17 mouse cellular contexts compared by ENCODE assay signal in genomic region chr1:38451367-38451766, GRCm38 (mm10).
DNase-seq lines count a peak whose midpoint lies in the region; ATAC-seq lines count a peak whose summit lies in the region.
"Had no signal": no experiment of that assay in that cellular context is flagged by ENCODE, and none has a peak within 500 bp of the region (broad histone marks: within the 10 kb centered on the region; RNA-seq: fewer than 3 reads in every experiment).

No protein-coding gene starts in this region.

- WGBS in forebrain, embryonic 15.5 days, result 91% methylated on average over 6 of the region's 6 CpGs
- 91% methylated on average over 6 of the region's 6 CpGs for WGBS in forebrain, embryonic 11.5 days
- WGBS in limb, embryonic 15.5 days, result 87% methylated on average over 6 of the region's 6 CpGs
- WGBS in limb, embryonic 10.5 days, result 93% methylated on average over 6 of the region's 6 CpGs
- 92% methylated on average over 6 of the region's 6 CpGs for WGBS in midbrain, embryonic 16.5 days
- 93% methylated on average over 6 of the region's 6 CpGs for WGBS in midbrain, embryonic 10.5 days

- no peak overlapping the region for H3K9ac ChIP-seq in forebrain, embryonic 15.5 days (replicated peaks)
- no peak overlapping the region for H3K9ac ChIP-seq in forebrain, embryonic 11.5 days (ENCODE audit: low read length)
- no peak overlapping the region for H3K9ac ChIP-seq in limb, embryonic 15.5 days
- H3K9ac ChIP-seq in midbrain, embryonic 16.5 days (ENCODE audit: low read depth, low read length), result no peak overlapping the region
- H3K9ac ChIP-seq: embryonic facial prominence, embryonic 12.5 days; neural tube, embryonic 12.5 days had no signal

- DNase-seq in forebrain, embryonic 11.5 days (ENCODE audit: low spot score), result no peak
- no peak for DNase-seq in limb, embryonic 10.5 days (ENCODE audit: low spot score)
- DNase-seq in midbrain, embryonic 10.5 days (ENCODE audit: low spot score), result no peak
- DNase-seq in c-Kit-positive CD71-positive TER-119-positive erythroid progenitor cells, embryonic 14.5 days (ENCODE audit: low spot score), result no peak
- DNase-seq: gastrocnemius, postnatal 25 days; kidney, adult 2 months; kidney, postnatal 10 days; liver; spleen, adult 18-20 months; thymus, postnatal 36 days had no signal

- no peaks in the 10 kb centered on the region for H3K9me3 ChIP-seq in forebrain, embryonic 15.5 days
- H3K9me3 ChIP-seq in forebrain, embryonic 11.5 days (ENCODE audit: control insufficient read depth, low read length), result no peaks in the 10 kb centered on the region
- H3K9me3 ChIP-seq in limb, embryonic 15.5 days, result no peaks in the 10 kb centered on the region
- H3K9me3 ChIP-seq in limb, embryonic 10.5 days (replicated peaks), result no peaks in the 10 kb centered on the region
- H3K9me3 ChIP-seq in midbrain, embryonic 16.5 days (replicated peaks; ENCODE audit: control insufficient read depth, low read length, poor library complexity, severe bottlenecking), result no peaks in the 10 kb centered on the region
- H3K9me3 ChIP-seq in midbrain, embryonic 10.5 days (replicated peaks), result no peaks in the 10 kb centered on the region
- H3K9me3 ChIP-seq: embryonic facial prominence, embryonic 12.5 days; neural tube, embryonic 12.5 days had no signal

- peak overlapping the region; percentile 77 for H3K27ac ChIP-seq in forebrain, embryonic 15.5 days (replicated peaks)
- H3K27ac ChIP-seq in forebrain, embryonic 11.5 days (ENCODE audit: low read depth, low read length), result no peak overlapping the region
- peak overlapping the region; percentile 30; the same call in 1 of the 2 replicates for H3K27ac ChIP-seq in limb, embryonic 15.5 days
- no peak overlapping the region for H3K27ac ChIP-seq in limb, embryonic 10.5 days
- H3K27ac ChIP-seq in midbrain, embryonic 16.5 days (ENCODE audit: low read length), result peak overlapping the region; percentile 43; the same call in 1 of the 2 replicates
- no peak overlapping the region for H3K27ac ChIP-seq in midbrain, embryonic 10.5 days (replicated peaks)
- H3K27ac ChIP-seq: neural tube, embryonic 12.5 days had no signal

- no peak overlapping the region for H3K4me3 ChIP-seq in forebrain, embryonic 15.5 days
- no peak overlapping the region for H3K4me3 ChIP-seq in forebrain, embryonic 11.5 days (ENCODE audit: low read depth, low read length)
- no peak overlapping the region for H3K4me3 ChIP-seq in limb, embryonic 15.5 days
- H3K4me3 ChIP-seq in limb, embryonic 10.5 days, result no peak overlapping the region
- no peak overlapping the region for H3K4me3 ChIP-seq in midbrain, embryonic 16.5 days (ENCODE audit: low read depth, low read length)
- H3K4me3 ChIP-seq in midbrain, embryonic 10.5 days, result no peak overlapping the region
- H3K4me3 ChIP-seq: embryonic facial prominence, embryonic 12.5 days; neural tube, embryonic 12.5 days had no signal

- H3K36me3 ChIP-seq in forebrain, embryonic 15.5 days, result no peaks in the 10 kb centered on the region
- H3K36me3 ChIP-seq in forebrain, embryonic 11.5 days (ENCODE audit: control insufficient read depth, insufficient read depth, low read length), result no peaks in the 10 kb centered on the region
- H3K36me3 ChIP-seq in limb, embryonic 15.5 days, result no peaks in the 10 kb centered on the region
- peaks cover 15% of the 10 kb centered on the region; the same call in 1 of the 2 replicates for H3K36me3 ChIP-seq in limb, embryonic 10.5 days
- H3K36me3 ChIP-seq in midbrain, embryonic 16.5 days (ENCODE audit: control insufficient read depth, insufficient read depth, low read length), result no peaks in the 10 kb centered on the region
- H3K36me3 ChIP-seq in midbrain, embryonic 10.5 days, result no peaks in the 10 kb centered on the region
- H3K36me3 ChIP-seq: embryonic facial prominence, embryonic 12.5 days; neural tube, embryonic 12.5 days had no signal

- no peaks in the 10 kb centered on the region for H3K27me3 ChIP-seq in forebrain, embryonic 15.5 days
- no peaks in the 10 kb centered on the region for H3K27me3 ChIP-seq in forebrain, embryonic 11.5 days (ENCODE audit: control insufficient read depth, insufficient read depth, low read length)
- H3K27me3 ChIP-seq in limb, embryonic 15.5 days, result no peaks in the 10 kb centered on the region
- no peaks in the 10 kb centered on the region for H3K27me3 ChIP-seq in limb, embryonic 10.5 days (ENCODE audit: low read depth, poor library complexity, severe bottlenecking)
- no peaks in the 10 kb centered on the region for H3K27me3 ChIP-seq in midbrain, embryonic 16.5 days (ENCODE audit: control insufficient read depth, insufficient read depth, low read depth, low read length)
- H3K27me3 ChIP-seq in midbrain, embryonic 10.5 days (ENCODE audit: low read depth, poor library complexity, severe bottlenecking), result no peaks in the 10 kb centered on the region
- H3K27me3 ChIP-seq: CH12.LX; embryonic facial prominence, embryonic 12.5 days; neural tube, embryonic 12.5 days had no signal

- H3K4me2 ChIP-seq in forebrain, embryonic 15.5 days (replicated peaks), result no peak overlapping the region
- no peak overlapping the region for H3K4me2 ChIP-seq in forebrain, embryonic 11.5 days (ENCODE audit: low read depth, low read length, severe bottlenecking)
- H3K4me2 ChIP-seq in limb, embryonic 15.5 days, result no peak overlapping the region
- H3K4me2 ChIP-seq in midbrain, embryonic 16.5 days (ENCODE audit: low read length), result no peak overlapping the region
- H3K4me2 ChIP-seq: embryonic facial prominence, embryonic 12.5 days; neural tube, embryonic 12.5 days had no signal

- ATAC-seq in forebrain, embryonic 15.5 days (replicated peaks), result no peak
- ATAC-seq in forebrain, embryonic 11.5 days (replicated peaks; ENCODE audit: low FRiP score), result no peak
- no peak for ATAC-seq in limb, embryonic 15.5 days (ENCODE audit: insufficient number of reproducible peaks, low FRiP score, low TSS enrichment, low read depth)
- ATAC-seq in midbrain, embryonic 16.5 days, result no peak
- ATAC-seq: inflammation-experienced regulatory T-cells, adult 6 months had no signal

- peaks cover 28% of the 10 kb centered on the region for H3K4me1 ChIP-seq in forebrain, embryonic 15.5 days
- H3K4me1 ChIP-seq in forebrain, embryonic 11.5 days (replicated peaks; ENCODE audit: control insufficient read depth, insufficient read depth, low read length), result no peaks in the 10 kb centered on the region
- peaks cover 15% of the 10 kb centered on the region; the same call in 1 of the 2 replicates for H3K4me1 ChIP-seq in limb, embryonic 15.5 days
- H3K4me1 ChIP-seq in limb, embryonic 10.5 days, result peaks cover 46% of the 10 kb centered on the region
- H3K4me1 ChIP-seq in midbrain, embryonic 16.5 days (ENCODE audit: control insufficient read depth, insufficient read depth, low read length), result peaks cover 17% of the 10 kb centered on the region
- peaks cover 31% of the 10 kb centered on the region for H3K4me1 ChIP-seq in midbrain, embryonic 10.5 days

Comparison
In these comparisons a context has a peak if more than half of its experiments do, and no peak if none do; other contexts are left out.
1. H3K27ac ChIP-seq: peak in forebrain, embryonic 15.5 days (single experiment), limb, embryonic 15.5 days (single experiment) and midbrain, embryonic 16.5 days (single experiment); none in forebrain, embryonic 11.5 days (single experiment), limb, embryonic 10.5 days (single experiment) and midbrain, embryonic 10.5 days (single experiment).